Mouse (Mus musculus) bone marrow macrophage, adult 2 months (primary cell): ENCODE data around the gene Dll4.

Experiments
- CTCF ChIP-seq: IDR thresholded peaks from 2 replicates; pipeline ENCODE4 v1.5.1; 2012; ENCODE audit warnings: low read depth, mild to moderate bottlenecking, low read length, moderate library complexity
- POLR2A ChIP-seq: IDR thresholded peaks from 2 replicates; pipeline ENCODE4 v1.6.1; 2012; ENCODE audit warnings: mild to moderate bottlenecking, low read depth, low read length, borderline replicate concordance

GRCm38 (mm10) chr2:119328546-119328945 is 3.0 kb downstream of the Dll4 start:
- TF ChIP-seq CTCF (no peak), POLR2A (no peak)
